In genomic region chr5:121959688-121960087, GRCm38 (mm10) we compare ENCODE assay signal across 9 mouse cellular contexts.
DNase-seq lines count a peak whose midpoint lies in the region; ATAC-seq and TF ChIP-seq lines count a peak whose summit lies in the region.
"Had no signal": no experiment of that assay in that cellular context is flagged by ENCODE, and none has a peak within 500 bp of the region (broad histone marks: within the 10 kb centered on the region; RNA-seq: fewer than 3 reads in every experiment).

No protein-coding gene starts in this region.

- peaks cover 18% of the 10 kb centered on the region for H3K4me1 ChIP-seq in hindbrain, embryonic 14.5 days (replicated peaks; ENCODE audit: control insufficient read depth, insufficient read depth, low read length)
- H3K4me1 ChIP-seq in hindbrain, embryonic 16.5 days (ENCODE audit: control insufficient read depth, insufficient read depth, low read depth, low read length) = peaks cover 13% of the 10 kb centered on the region; the same call in 1 of the 2 replicates
- H3K4me1 ChIP-seq in lung, postnatal 0 days (ENCODE audit: insufficient read depth, low read depth, low read length) = no peaks in the 10 kb centered on the region
- H3K4me1 ChIP-seq in lung, adult 2 months (ENCODE audit: control insufficient read depth, insufficient read depth, low read length) = 0 out of 2 replicates have a peak, but pooled peaks cover 2% of the 10 kb centered on the region
- H3K4me1 ChIP-seq in forebrain, embryonic 16.5 days (replicated peaks; ENCODE audit: control insufficient read depth, insufficient read depth, low read length) = peaks cover 39% of the 10 kb centered on the region

- no peak for TF ChIP-seq EP300 in lung, postnatal 0 days (IDR thresholded peaks at IDR 0.05)

- no peak overlapping the region for H3K4me2 ChIP-seq in hindbrain, embryonic 14.5 days (replicated peaks)
- no peak overlapping the region for H3K4me2 ChIP-seq in hindbrain, embryonic 16.5 days (ENCODE audit: low read length)
- H3K4me2 ChIP-seq in lung, postnatal 0 days (replicated peaks; ENCODE audit: low read depth, low read length) = no peak overlapping the region
- no peak overlapping the region for H3K4me2 ChIP-seq in forebrain, embryonic 16.5 days (ENCODE audit: low read length)
- H3K4me2 ChIP-seq: limb, embryonic 12.5 days had no signal

- H3K4me3 ChIP-seq in hindbrain, embryonic 14.5 days (replicated peaks; ENCODE audit: low read length) = no peak overlapping the region
- no peak overlapping the region for H3K4me3 ChIP-seq in hindbrain, embryonic 16.5 days (ENCODE audit: low read length)
- no peak overlapping the region for H3K4me3 ChIP-seq in lung, postnatal 0 days (ENCODE audit: low read depth, low read length)
- H3K4me3 ChIP-seq in lung, adult 2 months (replicated peaks; ENCODE audit: extremely low read depth, low read depth, low read length) = no peak overlapping the region
- no peak overlapping the region for H3K4me3 ChIP-seq in forebrain, embryonic 16.5 days (replicated peaks; ENCODE audit: low read length)
- H3K4me3 ChIP-seq: limb, embryonic 12.5 days had no signal

- no peaks in the 10 kb centered on the region for H3K27me3 ChIP-seq in hindbrain, embryonic 14.5 days (ENCODE audit: control insufficient read depth, insufficient read depth, low read length)
- no peaks in the 10 kb centered on the region for H3K27me3 ChIP-seq in hindbrain, embryonic 16.5 days (replicated peaks; ENCODE audit: control insufficient read depth, insufficient read depth, low read length)
- H3K27me3 ChIP-seq in lung, postnatal 0 days (replicated peaks; ENCODE audit: insufficient read depth, low read length) = no peaks in the 10 kb centered on the region
- no peaks in the 10 kb centered on the region for H3K27me3 ChIP-seq in forebrain, embryonic 16.5 days (replicated peaks; ENCODE audit: control insufficient read depth, insufficient read depth, low read length)

- no peaks in the 10 kb centered on the region for H3K9me3 ChIP-seq in hindbrain, embryonic 14.5 days (ENCODE audit: control insufficient read depth, low read length)
- H3K9me3 ChIP-seq in hindbrain, embryonic 16.5 days (ENCODE audit: control insufficient read depth, low read length) = no peaks in the 10 kb centered on the region
- no peaks in the 10 kb centered on the region for H3K9me3 ChIP-seq in lung, postnatal 0 days (ENCODE audit: low read length)
- no peaks in the 10 kb centered on the region for H3K9me3 ChIP-seq in forebrain, embryonic 16.5 days (ENCODE audit: control insufficient read depth, low read length)
- H3K9me3 ChIP-seq: limb, embryonic 12.5 days had no signal

- TF ChIP-seq CTCF in lung, postnatal 0 days (IDR thresholded peaks at IDR 0.05) = no peak
- no peak for TF ChIP-seq CTCF in lung, adult 2 months (IDR thresholded peaks at IDR 0.05; ENCODE audit: insufficient read depth, low read length)

- no peak for TF ChIP-seq POLR2A in lung, adult 2 months (IDR thresholded peaks at IDR 0.05; ENCODE audit: borderline replicate concordance, extremely low read depth, low read depth, low read length)

- no peaks in the 10 kb centered on the region for H3K36me3 ChIP-seq in hindbrain, embryonic 14.5 days (replicated peaks; ENCODE audit: control insufficient read depth, insufficient read depth)
- H3K36me3 ChIP-seq in hindbrain, embryonic 16.5 days (ENCODE audit: control insufficient read depth, insufficient read depth, low read length) = no peaks in the 10 kb centered on the region
- no peaks in the 10 kb centered on the region for H3K36me3 ChIP-seq in lung, postnatal 0 days (ENCODE audit: insufficient read depth, low read length)
- H3K36me3 ChIP-seq in forebrain, embryonic 16.5 days (ENCODE audit: control insufficient read depth, insufficient read depth) = no peaks in the 10 kb centered on the region
- H3K36me3 ChIP-seq: limb, embryonic 12.5 days had no signal

- H3K9ac ChIP-seq in hindbrain, embryonic 14.5 days = no peak overlapping the region
- H3K9ac ChIP-seq in hindbrain, embryonic 16.5 days (ENCODE audit: low read depth, low read length) = no peak overlapping the region; the same call in 1 of the 2 replicates
- no peak overlapping the region for H3K9ac ChIP-seq in lung, postnatal 0 days (replicated peaks; ENCODE audit: low read depth)
- H3K9ac ChIP-seq in forebrain, embryonic 16.5 days (replicated peaks; ENCODE audit: low read depth, low read length) = peak overlapping the region; percentile 39
- H3K9ac ChIP-seq: limb, embryonic 12.5 days had no signal

- ATAC-seq in hindbrain, embryonic 14.5 days (ENCODE audit: low FRiP score) = no peak
- ATAC-seq in hindbrain, embryonic 16.5 days = no peak
- ATAC-seq in lung, postnatal 0 days = peak; percentile 33; the same call in 1 of the 2 replicates
- peak; percentile 80 for ATAC-seq in forebrain, embryonic 16.5 days

- WGBS in hindbrain, embryonic 14.5 days = 59% methylated on average over 10 of the region's 10 CpGs
- WGBS in hindbrain, embryonic 16.5 days = 50% methylated on average over 10 of the region's 10 CpGs
- WGBS in lung, postnatal 0 days = 42% methylated on average over 10 of the region's 10 CpGs
- 60% methylated on average over 10 of the region's 10 CpGs for WGBS in lung, adult 2 months
- WGBS in forebrain, embryonic 16.5 days = 28% methylated on average over 10 of the region's 10 CpGs

- H3K27ac ChIP-seq in hindbrain, embryonic 14.5 days = no peak overlapping the region
- H3K27ac ChIP-seq in hindbrain, embryonic 16.5 days (ENCODE audit: low read depth, low read length) = no peak overlapping the region
- H3K27ac ChIP-seq in lung, postnatal 0 days (ENCODE audit: low read length) = no peak overlapping the region
- H3K27ac ChIP-seq in forebrain, embryonic 16.5 days (ENCODE audit: low read length) = peak overlapping the region; percentile 20; the same call in 1 of the 2 replicates
- H3K27ac ChIP-seq: limb, embryonic 12.5 days had no signal

- DNase-seq in hindbrain, embryonic 14.5 days (ENCODE audit: low spot score) = peak; percentile 58
- peak; percentile 51 for DNase-seq in lung, postnatal 0 days (ENCODE audit: low spot score)
- no peak for DNase-seq in lung, adult 2 months
- peak; percentile 60 to 78 for DNase-seq in lung, postnatal 4 days
- DNase-seq in c-Kit-positive CD71-positive TER-119-positive erythroid progenitor cells, embryonic 14.5 days (ENCODE audit: low spot score) = no peak
- DNase-seq: gastrocnemius, postnatal 36 days had no signal

Comparison
In these comparisons a context has a peak if more than half of its experiments do, and no peak if none do; other contexts are left out.
1. DNase-seq: peak in hindbrain, embryonic 14.5 days (single experiment), lung, postnatal 0 days (single experiment) and lung, postnatal 4 days (2 of 2); none in lung, adult 2 months (single experiment) and c-Kit-positive CD71-positive TER-119-positive erythroid progenitor cells, embryonic 14.5 days (single experiment).
2. ATAC-seq: peak in lung, postnatal 0 days (single experiment) and forebrain, embryonic 16.5 days (single experiment); none in hindbrain, embryonic 14.5 days (single experiment) and hindbrain, embryonic 16.5 days (single experiment).